Mouse (Mus musculus) thymus, adult 18-20 months (tissue): ENCODE data around the gene Ptpn7.
"Not testable (repeated sequence)": the region's sequence is repeated elsewhere in the genome, so short reads cannot be mapped to it uniquely, and the experiment has no call there.

ENCODE experiments used
- DNase-seq, 2 experiments: peaks; one replicate each; pipeline ENCODE4 v3.0.0; 2022; ENCODE audit warnings: mixed read lengths in 2 of 2

The Ptpn7 gene

GRCm38 (mm10) chr1:135132473-135132872, at the start of gene Ptpn7:
Gene Ptpn7 (plus strand): TSS chr1:135132700.
- DNase-seq = peak; percentile 93 to 95

GRCm38 (mm10) chr1:135083465-135083864, 49.0 kb upstream of the Ptpn7 start:
- no peak for DNase-seq

- DNase-seq = peak; percentile 18 to 29
These were observed 47.1 kb upstream of the Ptpn7 start for GRCm38 (mm10) chr1:135085296-135085871.

- DNase-seq = peak; percentile 24 to 49
These were observed 46.5 kb upstream of the Ptpn7 start for GRCm38 (mm10) chr1:135086015-135086414.

- DNase-seq = no peak
These were observed 45.1 kb upstream of the Ptpn7 start for GRCm38 (mm10) chr1:135087414-135087813.

GRCm38 (mm10) chr1:135089626-135090025, 42.9 kb upstream of the Ptpn7 start:
- DNase-seq = no peak

- DNase-seq = no peak
These were observed 41.6 kb upstream of the Ptpn7 start for GRCm38 (mm10) chr1:135090914-135091313.

- DNase-seq = no peak
These were observed 37.8 kb upstream of the Ptpn7 start for GRCm38 (mm10) chr1:135094723-135095122.

GRCm38 (mm10) chr1:135095189-135095588, 37.3 kb upstream of the Ptpn7 start:
- DNase-seq = no peak

GRCm38 (mm10) chr1:135096312-135096711, 36.2 kb upstream of the Ptpn7 start:
- no peak for DNase-seq

GRCm38 (mm10) chr1:135097441-135097840, 35.1 kb upstream of the Ptpn7 start:
- DNase-seq = no peak

GRCm38 (mm10) chr1:135098441-135098840, 34.1 kb upstream of the Ptpn7 start:
- DNase-seq = no peak

- DNase-seq = no peak
These were observed 32.1 kb upstream of the Ptpn7 start for GRCm38 (mm10) chr1:135100400-135100799.

- DNase-seq = no peak
These were observed 27.4 kb upstream of the Ptpn7 start, which contains the start of gene Lgr6 for GRCm38 (mm10) chr1:135105124-135105523. Gene Lgr6 (minus strand): TSS chr1:135105276.

GRCm38 (mm10) chr1:135105951-135106350, 26.5 kb upstream of the Ptpn7 start:
- no peak for DNase-seq

GRCm38 (mm10) chr1:135108611-135109010, 23.9 kb upstream of the Ptpn7 start:
- no peak for DNase-seq

GRCm38 (mm10) chr1:135110075-135110474, 22.4 kb upstream of the Ptpn7 start:
- DNase-seq = peak in 1 of 2 experiments; percentile 49

- DNase-seq = not testable (repeated sequence)
These were observed 21.2 kb upstream of the Ptpn7 start for GRCm38 (mm10) chr1:135111271-135111670.

- DNase-seq = peak; percentile 28 to 49
These were observed 19.8 kb upstream of the Ptpn7 start for GRCm38 (mm10) chr1:135112661-135113060.

- no peak for DNase-seq
These were observed 7.7 kb upstream of the Ptpn7 start for GRCm38 (mm10) chr1:135124573-135125363.

- DNase-seq = no peak
These were observed 6.5 kb upstream of the Ptpn7 start for GRCm38 (mm10) chr1:135125990-135126389.

- no peak for DNase-seq
These were observed 6.0 kb upstream of the Ptpn7 start for GRCm38 (mm10) chr1:135126443-135127027.

GRCm38 (mm10) chr1:135128011-135128441, 4.5 kb upstream of the Ptpn7 start:
- peak in 1 of 2 experiments; percentile 54 for DNase-seq

GRCm38 (mm10) chr1:135128986-135129385, 3.5 kb upstream of the Ptpn7 start:
- DNase-seq = no peak
